Mouse (Mus musculus) bone marrow macrophage, adult 2 months (primary cell): ENCODE measurements around the gene Fyttd1. TPM values are rescaled to one million over a fixed set of nuclear protein-coding genes. Genes with fewer than 3 reads are reported as not detected.
A peak's percentile ranks its signal among the peaks of the same experiment; 100 is the strongest.

Experiments used
- H3K27ac ChIP-seq: 2 replicates; pipeline ENCODE4 v1.5.1; 2012; ENCODE audit warnings: low read depth, low read length; ENCODE audit not compliant: insufficient read depth
- H3K4me1 ChIP-seq: 2 replicates; pipeline ENCODE4 v1.6.1; 2012; ENCODE audit warnings: low read length; ENCODE audit not compliant: control insufficient read depth, insufficient read depth
- H3K4me3 ChIP-seq: 2 replicates; pipeline ENCODE4 v1.5.1; 2012; ENCODE audit warnings: mild to moderate bottlenecking, low read length, moderate library complexity; ENCODE audit not compliant: insufficient read depth
- CTCF ChIP-seq: IDR thresholded peaks from 2 replicates; pipeline ENCODE4 v1.5.1; 2012; ENCODE audit warnings: low read depth, mild to moderate bottlenecking, low read length, moderate library complexity
- POLR2A ChIP-seq: IDR thresholded peaks from 2 replicates; pipeline ENCODE4 v1.6.1; 2012; ENCODE audit warnings: mild to moderate bottlenecking, low read depth, low read length, borderline replicate concordance
- polyA plus RNA-seq: library from polyadenylated mRNA; stranded (reverse); fragments of >200 nt; gene quantifications from 2 replicates; pipeline ENCODE4 v1.2.4, GENCODE M21; 2012; ENCODE audit not compliant: missing spikeins, insufficient read depth, insufficient read length

Gene Fyttd1
- 33.0 and 34.7 TPM in 2 replicates for polyA plus RNA-seq

DNA sequence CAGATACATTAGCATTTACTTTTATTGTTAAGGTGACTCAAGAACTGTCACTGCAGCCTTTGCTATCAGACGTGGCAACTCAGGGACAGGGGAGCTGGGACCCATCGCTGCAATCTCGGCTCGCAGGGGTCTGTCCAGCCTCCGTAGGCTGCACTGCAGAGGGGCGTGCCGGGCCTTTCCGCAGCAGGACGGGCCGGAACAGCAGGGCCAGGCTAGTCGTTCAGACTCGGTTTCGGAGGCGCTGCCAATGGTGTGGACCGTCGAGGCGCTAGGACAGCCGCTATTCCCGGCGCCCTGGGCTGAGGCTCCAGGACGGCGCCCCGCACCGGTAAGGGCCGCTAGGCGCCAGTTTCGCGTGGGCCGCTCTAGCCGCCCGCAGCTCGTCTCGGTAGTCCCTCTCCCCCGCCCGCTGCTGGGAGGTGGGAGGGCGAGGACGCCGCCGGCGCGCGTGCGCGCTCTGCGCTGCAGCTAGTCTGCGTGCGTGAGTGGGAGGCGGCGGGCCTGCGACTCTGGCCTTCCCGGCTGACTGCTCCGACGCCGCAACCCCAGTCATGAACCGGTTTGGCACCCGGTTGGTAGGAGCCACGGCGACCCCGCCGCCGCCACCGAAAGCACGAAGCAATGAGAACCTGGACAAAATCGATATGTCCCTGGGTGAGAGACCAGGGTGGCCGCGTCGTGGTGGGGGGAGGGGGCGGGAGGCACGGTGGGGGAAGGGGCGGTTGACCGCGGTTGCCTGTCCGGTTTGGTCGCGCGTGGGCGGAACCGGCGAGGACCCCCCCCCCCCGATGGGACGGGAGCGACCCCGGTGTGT lies at the start of gene Fyttd1, which contains the start of gene Rubcn:
TSS of gene Fyttd1 (plus strand) at position 158 of the 814 bp plus-strand sequence.
TSS of gene Rubcn (minus strand) at position 424 of the 814 bp plus-strand sequence.
- Histone ChIP-seq H3K4me3 (peak within 1 kb of the TSS; percentile 83), H3K4me1 (peaks cover 31% of the 10 kb centered on the region), H3K27ac (peak within 1 kb of the TSS; percentile 55)
- TF ChIP-seq CTCF (no peak), POLR2A (no peak)

DNA sequence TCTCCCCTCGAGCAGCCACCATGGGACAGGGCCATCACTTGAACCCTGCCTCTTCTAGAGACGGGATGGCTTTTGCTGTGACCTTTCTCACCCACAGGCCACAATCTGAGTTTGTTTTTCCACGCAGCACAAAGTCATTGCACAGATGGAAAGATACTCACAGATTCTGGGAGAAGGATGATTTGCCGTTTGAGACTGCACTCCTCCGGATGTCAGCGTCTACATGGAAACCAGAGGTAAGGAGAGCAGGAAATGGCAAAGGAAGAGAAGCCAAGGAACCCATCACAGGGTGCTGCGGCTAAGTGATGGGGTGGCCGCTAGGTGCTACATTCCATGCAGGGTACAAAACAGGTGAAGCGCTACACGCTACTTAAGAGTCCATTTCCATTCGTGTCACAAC lies 48.2 kb upstream of the Fyttd1 start:
- Histone ChIP-seq H3K4me3 (no peak overlapping the region), H3K27ac (no peak overlapping the region), H3K4me1 (no peaks in the 10 kb centered on the region)
- no peak for TF ChIP-seq CTCF
- TF ChIP-seq POLR2A: no peak

DNA sequence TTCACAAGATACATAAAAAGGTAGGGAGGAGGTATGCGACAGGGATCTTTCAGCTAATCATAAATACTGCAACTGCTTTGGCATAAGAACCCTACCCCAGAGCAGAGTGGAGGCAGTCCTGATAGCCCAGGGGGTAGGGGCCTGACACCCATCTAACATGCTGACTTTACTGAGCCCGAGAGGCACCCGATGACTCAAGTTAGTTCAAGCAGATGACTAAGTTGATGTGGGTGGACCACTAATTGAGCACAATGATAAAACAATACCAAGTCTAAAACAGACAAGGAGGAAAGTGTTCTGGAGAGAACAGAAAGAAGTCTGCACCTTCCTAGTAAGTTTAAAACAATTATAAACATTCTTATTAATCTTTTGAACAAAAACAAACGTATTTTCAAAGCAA lies 45.8 kb upstream of the Fyttd1 start:
- Histone ChIP-seq H3K4me3 (no peak overlapping the region), H3K27ac (no peak overlapping the region), H3K4me1 (peaks cover under 1% of the 10 kb centered on the region)
- no peak for TF ChIP-seq CTCF
- TF ChIP-seq POLR2A: no peak

DNA sequence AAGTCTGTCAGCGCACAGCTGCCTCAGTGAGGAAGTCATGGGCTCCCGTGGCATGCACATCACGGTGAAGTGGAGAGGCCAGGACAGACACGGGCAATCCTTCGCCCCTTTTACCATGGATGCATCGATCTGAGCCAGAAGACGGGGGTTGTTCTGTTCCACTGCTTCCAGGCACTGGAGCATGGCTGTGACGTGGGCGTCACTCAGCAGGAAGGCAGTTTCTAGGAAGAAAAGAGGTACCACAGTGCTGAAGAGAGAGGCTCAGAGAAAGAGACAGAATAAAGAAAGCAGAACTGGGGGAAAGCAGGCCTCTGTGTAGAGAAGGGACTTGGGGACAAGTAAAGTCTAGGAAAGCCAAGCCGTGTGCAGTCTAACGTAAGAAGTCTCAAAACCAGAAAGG lies 30.2 kb upstream of the Fyttd1 start:
- TF ChIP-seq POLR2A: no peak
- TF ChIP-seq CTCF: no peak
- no peak overlapping the region for H3K4me3 ChIP-seq
- no peaks in the 10 kb centered on the region for H3K4me1 ChIP-seq
- no peak overlapping the region for H3K27ac ChIP-seq

GRCm38 (mm10) chr16:32849042-32849830 lies 28.1 kb upstream of the Fyttd1 start:
- peaks cover 13% of the 10 kb centered on the region for H3K4me1 ChIP-seq
- H3K27ac ChIP-seq: no peak overlapping the region
- no peak for TF ChIP-seq POLR2A
- TF ChIP-seq CTCF: no peak
- no peak overlapping the region for H3K4me3 ChIP-seq

GRCm38 (mm10) chr16:32853492-32854049 lies 23.7 kb upstream of the Fyttd1 start:
- Histone ChIP-seq H3K4me1 (peaks cover 29% of the 10 kb centered on the region), H3K4me3 (peak overlapping the region; percentile 16; the same call in 1 of the 2 replicates), H3K27ac (peak overlapping the region; percentile 92)
- TF ChIP-seq CTCF: no peak
- TF ChIP-seq POLR2A: no peak

GRCm38 (mm10) chr16:32854050-32854571 lies 23.2 kb upstream of the Fyttd1 start:
- Histone ChIP-seq H3K27ac (peak overlapping the region; percentile 92), H3K4me3 (no peak overlapping the region), H3K4me1 (peaks cover 34% of the 10 kb centered on the region)
- no peak for TF ChIP-seq CTCF
- TF ChIP-seq POLR2A: no peak

DNA sequence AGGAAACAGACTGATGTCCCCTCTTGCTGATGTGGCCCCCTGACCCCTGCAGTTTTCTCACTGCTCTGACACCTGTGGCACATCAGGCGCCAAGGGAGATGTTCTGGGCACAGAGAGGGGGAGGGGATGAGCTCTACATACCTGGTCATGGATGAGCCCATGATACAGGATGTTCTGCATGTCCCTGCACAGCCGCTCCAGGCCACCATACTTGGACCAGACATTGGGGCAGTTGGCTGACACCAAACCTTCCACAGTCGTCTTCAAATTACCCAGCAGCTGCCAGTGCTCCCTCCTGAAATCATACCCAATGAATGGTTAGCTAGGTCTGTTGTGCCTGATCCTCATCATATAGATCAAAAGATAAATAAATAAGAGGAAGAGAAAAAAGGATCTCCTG lies 20.5 kb upstream of the Fyttd1 start:
- no peak for TF ChIP-seq POLR2A
- no peak for TF ChIP-seq CTCF
- Histone ChIP-seq H3K4me3 (no peak overlapping the region), H3K4me1 (peaks cover 37% of the 10 kb centered on the region), H3K27ac (no peak overlapping the region)

GRCm38 (mm10) chr16:32858356-32858755 lies 18.9 kb upstream of the Fyttd1 start:
- no peak overlapping the region for H3K4me3 ChIP-seq
- no peak overlapping the region for H3K27ac ChIP-seq
- no peak for TF ChIP-seq POLR2A
- TF ChIP-seq CTCF: no peak
- H3K4me1 ChIP-seq: peaks cover 31% of the 10 kb centered on the region
